In the genomic region with DNA sequence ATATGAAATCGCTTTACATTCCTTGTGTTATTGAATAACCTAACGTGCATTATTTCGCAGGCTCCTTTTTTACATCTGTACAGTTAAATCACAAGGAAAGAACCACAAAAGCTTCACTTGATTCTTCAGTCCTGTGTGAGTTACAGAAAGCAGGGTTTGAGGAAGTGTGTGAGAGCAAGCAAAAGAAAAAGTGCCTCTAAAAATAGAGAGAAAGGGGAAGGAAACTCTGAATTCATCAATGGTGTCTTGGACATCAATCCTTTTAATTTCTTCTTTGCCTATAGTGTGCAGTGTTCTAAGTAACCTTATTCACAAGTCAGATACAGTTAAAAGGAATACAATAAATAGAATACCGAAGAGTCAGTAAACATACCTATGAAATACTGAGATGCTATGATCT, we compare ENCODE assay signal across 15 mouse cellular contexts.
"Had no signal": no experiment of that assay in that cellular context is flagged by ENCODE, and none has a peak within 500 bp of the region (broad histone marks: within the 10 kb centered on the region; RNA-seq: fewer than 3 reads in every experiment).

No protein-coding gene starts in this region.

- H3K4me3 ChIP-seq: megakaryocyte, embryonic 14.5 days; midbrain, embryonic 13.5 days; midbrain, embryonic 15.5 days; neural tube, embryonic 12.5 days; stomach, embryonic 15.5 days had no signal

- H3K4me1 ChIP-seq: megakaryocyte, embryonic 14.5 days; midbrain, embryonic 13.5 days; midbrain, embryonic 15.5 days; neural tube, embryonic 12.5 days; stomach, embryonic 15.5 days had no signal

- H3K27me3 ChIP-seq: megakaryocyte, embryonic 14.5 days; midbrain, embryonic 13.5 days; midbrain, embryonic 15.5 days; neural tube, embryonic 12.5 days; stomach, embryonic 15.5 days had no signal

- H3K4me2 ChIP-seq: lung, embryonic 14.5 days; midbrain, embryonic 11.5 days; midbrain, embryonic 13.5 days; midbrain, embryonic 15.5 days; neural tube, embryonic 12.5 days; stomach, embryonic 15.5 days had no signal

- H3K36me3 ChIP-seq: midbrain, embryonic 13.5 days; midbrain, embryonic 15.5 days; neural tube, embryonic 12.5 days; stomach, embryonic 15.5 days had no signal

- ATAC-seq: midbrain, embryonic 13.5 days; midbrain, embryonic 15.5 days had no signal

- DNase-seq: lung, adult 18-20 months; lung, embryonic 14.5 days; lung, postnatal 10 days; lung, postnatal 4 days; right cerebral cortex, postnatal 14 days; thymus, adult 18-20 months; thymus, postnatal 14 days; thymus, postnatal 36 days had no signal

- H3K27ac ChIP-seq: midbrain, embryonic 13.5 days; midbrain, embryonic 15.5 days; neural tube, embryonic 12.5 days; stomach, embryonic 15.5 days; stomach, postnatal 0 days had no signal

- H3K9me3 ChIP-seq: megakaryocyte, embryonic 14.5 days; midbrain, embryonic 13.5 days; midbrain, embryonic 15.5 days; neural tube, embryonic 12.5 days; stomach, embryonic 15.5 days had no signal

- H3K9ac ChIP-seq: lung, embryonic 14.5 days; midbrain, embryonic 13.5 days; midbrain, embryonic 15.5 days; neural tube, embryonic 12.5 days; stomach, embryonic 15.5 days had no signal
